Mouse (Mus musculus): ENCODE results near the gene Nprl2. TPM values are rescaled to one million over a fixed set of nuclear protein-coding genes. Genes with fewer than 3 reads are reported as not detected.
"Not testable (repeated sequence)": the region's sequence is repeated elsewhere in the genome, so short reads cannot be mapped to it uniquely, and the experiment has no call there.

The Nprl2 gene
- total and polyA plus RNA-seq, 3 experiments = 17.2 to 33.6 (median 22.1) TPM

GRCm38 (mm10) chr9:107556346-107556745 lies 14.3 kb downstream of the Nprl2 start:
- Histone ChIP-seq H3K9ac (ENCODE audit: low read depth, low read length) (peak overlapping the region; percentile 15), H3K79me2 (replicated peaks; ENCODE audit: control insufficient read depth, insufficient read depth, low read length) (peaks cover 5% of the 10 kb centered on the region), H3K4me1 (ENCODE audit: control insufficient read depth, insufficient read depth, low read length) (peaks cover 14% of the 10 kb centered on the region), H3K27me3 (ENCODE audit: control insufficient read depth, insufficient read depth, low read length) (no peaks in the 10 kb centered on the region), H3K4me3 (peak overlapping the region; percentile 97), H3K27ac (peak overlapping the region; percentile 99), H3K36me3 (ENCODE audit: control insufficient read depth, insufficient read depth, low read length) (peaks cover 23% of the 10 kb centered on the region)
- peak; percentile 26; the same call in 1 of the 2 replicates for TF ChIP-seq POLR2A (IDR thresholded peaks at IDR 0.05; ENCODE audit: insufficient read depth, low read depth, low read length)
- TF ChIP-seq EP300 (IDR thresholded peaks at IDR 0.05; ENCODE audit: insufficient read depth, low read depth, low read length) = 0 out of 2 replicates have a peak, but pooled peaks have one; percentile 14
- no peak for TF ChIP-seq CTCF (IDR thresholded peaks at IDR 0.05)
- intact Hi-C loops (cut with DNase I) = no loop called here
- 26% methylated on average over 3 of the region's 3 CpGs for WGBS
- DNase-seq = no peak

- peaks cover 17% of the 10 kb centered on the region for H3K36me3 ChIP-seq (ENCODE audit: control insufficient read depth, insufficient read depth, low read length)
- TF ChIP-seq EP300 (IDR thresholded peaks at IDR 0.05; ENCODE audit: insufficient read depth, low read depth, low read length) = peak; percentile 86; the same call in 1 of the 2 replicates
- no peak for TF ChIP-seq CTCF (IDR thresholded peaks at IDR 0.05)
- TF ChIP-seq POLR2A (IDR thresholded peaks at IDR 0.05; ENCODE audit: insufficient read depth, low read depth, low read length) = peak; percentile 96
- H3K27me3 ChIP-seq (ENCODE audit: control insufficient read depth, insufficient read depth, low read length) = no peaks in the 10 kb centered on the region
- intact Hi-C loops (cut with DNase I) = no loop called here
- H3K79me2 ChIP-seq (replicated peaks; ENCODE audit: control insufficient read depth, insufficient read depth, low read length) = no peaks in the 10 kb centered on the region
- H3K9ac ChIP-seq (ENCODE audit: low read depth, low read length) = peak within 1 kb of the TSS; percentile 72
- DNase-seq = peak; percentile 93 to 97
- H3K4me1 ChIP-seq (ENCODE audit: control insufficient read depth, insufficient read depth, low read length) = peaks cover 9% of the 10 kb centered on the region
- under 1% methylated on average over 46 of the region's 46 CpGs for WGBS
- H3K27ac ChIP-seq = peak within 1 kb of the TSS; percentile 91
- H3K4me3 ChIP-seq = peak within 1 kb of the TSS; percentile 93
These were observed 21.1 kb downstream of the Nprl2 start, which contains the start of gene Tusc2 for GRCm38 (mm10) chr9:107563029-107563581. Tusc2 (plus strand) TSS chr9:107563255.

GRCm38 (mm10) chr9:107565556-107565955 lies 23.5 kb downstream of the Nprl2 start:
- Histone ChIP-seq H3K9ac (ENCODE audit: low read depth, low read length) (0 out of 2 replicates have a peak overlapping the region, but pooled peaks have one; percentile 7), H3K4me1 (ENCODE audit: control insufficient read depth, insufficient read depth, low read length) (peaks cover 13% of the 10 kb centered on the region), H3K27ac (peak overlapping the region; percentile 95)
- not testable (repeated sequence) for H3K36me3 ChIP-seq (ENCODE audit: control insufficient read depth, insufficient read depth, low read length); H3K4me3 ChIP-seq; DNase-seq; H3K79me2 ChIP-seq (replicated peaks; ENCODE audit: control insufficient read depth, insufficient read depth, low read length); H3K27me3 ChIP-seq (ENCODE audit: control insufficient read depth, insufficient read depth, low read length)
- 49% methylated on average over 5 of the region's 5 CpGs for WGBS
- intact Hi-C loops (cut with DNase I) = loop anchor here (5.0 kb wide), 1 partner anchor 67 kb away; no protein-coding TSS in a partner anchor

- 33% methylated on average over 15 of the region's 15 CpGs for WGBS
- Histone ChIP-seq H3K4me1 (ENCODE audit: control insufficient read depth, insufficient read depth, low read length) (peaks cover 14% of the 10 kb centered on the region), H3K27ac (peak overlapping the region; percentile 95), H3K9ac (ENCODE audit: low read depth, low read length) (peak overlapping the region; percentile 27), H3K36me3 (ENCODE audit: control insufficient read depth, insufficient read depth, low read length) (peaks cover 7% of the 10 kb centered on the region), H3K79me2 (replicated peaks; ENCODE audit: control insufficient read depth, insufficient read depth, low read length) (no peaks in the 10 kb centered on the region), H3K27me3 (ENCODE audit: control insufficient read depth, insufficient read depth, low read length) (no peaks in the 10 kb centered on the region), H3K4me3 (peak overlapping the region; percentile 44)
- intact Hi-C loops (cut with DNase I) = loop anchor here (2.0 to 5.0 kb wide), 2 partner anchors 66 to 79 kb away; no protein-coding TSS in a partner anchor
- TF ChIP-seq EP300 (IDR thresholded peaks at IDR 0.05; ENCODE audit: insufficient read depth, low read depth, low read length) (peak; percentile 91), CTCF (IDR thresholded peaks at IDR 0.05) (peak; percentile 98), POLR2A (IDR thresholded peaks at IDR 0.05; ENCODE audit: insufficient read depth, low read depth, low read length) (peak; percentile 53; the same call in 1 of the 2 replicates)
- peak; percentile 86 to 91 for DNase-seq
These were observed 24.1 kb downstream of the Nprl2 start for GRCm38 (mm10) chr9:107566041-107566709.

GRCm38 (mm10) chr9:107566855-107567254 lies 24.8 kb downstream of the Nprl2 start:
- TF ChIP-seq CTCF (IDR thresholded peaks at IDR 0.05) (peak; percentile 43), POLR2A (IDR thresholded peaks at IDR 0.05; ENCODE audit: insufficient read depth, low read depth, low read length) (peak; percentile 67; the same call in 1 of the 2 replicates), EP300 (IDR thresholded peaks at IDR 0.05; ENCODE audit: insufficient read depth, low read depth, low read length) (peak; percentile 100)
- 19% methylated on average over 3 of the region's 3 CpGs for WGBS
- peak; percentile 67 to 85 for DNase-seq
- Histone ChIP-seq H3K79me2 (replicated peaks; ENCODE audit: control insufficient read depth, insufficient read depth, low read length) (no peaks in the 10 kb centered on the region), H3K27me3 (ENCODE audit: control insufficient read depth, insufficient read depth, low read length) (no peaks in the 10 kb centered on the region), H3K9ac (ENCODE audit: low read depth, low read length) (no peak overlapping the region), H3K27ac (peak overlapping the region; percentile 95), H3K4me3 (peak overlapping the region; percentile 79), H3K36me3 (ENCODE audit: control insufficient read depth, insufficient read depth, low read length) (peaks cover 6% of the 10 kb centered on the region), H3K4me1 (ENCODE audit: control insufficient read depth, insufficient read depth, low read length) (peaks cover 17% of the 10 kb centered on the region)
- intact Hi-C loops (cut with DNase I) = loop anchor here (2.0 to 5.0 kb wide), 2 partner anchors 65 to 78 kb away; no protein-coding TSS in a partner anchor
